Mouse (Mus musculus): ENCODE data around the gene Psmb3. TPM values are rescaled to one million over a fixed set of nuclear protein-coding genes. Genes with fewer than 3 reads are reported as not detected.
A peak's percentile ranks its signal among the peaks of the same experiment; 100 is the strongest.
"Not testable (repeated sequence)": the region's sequence is repeated elsewhere in the genome, so short reads cannot be mapped to it uniquely, and the experiment has no call there.

Gene Psmb3
- polyA plus RNA-seq, 1 experiment from 2014 or later: 546 TPM

DNA sequence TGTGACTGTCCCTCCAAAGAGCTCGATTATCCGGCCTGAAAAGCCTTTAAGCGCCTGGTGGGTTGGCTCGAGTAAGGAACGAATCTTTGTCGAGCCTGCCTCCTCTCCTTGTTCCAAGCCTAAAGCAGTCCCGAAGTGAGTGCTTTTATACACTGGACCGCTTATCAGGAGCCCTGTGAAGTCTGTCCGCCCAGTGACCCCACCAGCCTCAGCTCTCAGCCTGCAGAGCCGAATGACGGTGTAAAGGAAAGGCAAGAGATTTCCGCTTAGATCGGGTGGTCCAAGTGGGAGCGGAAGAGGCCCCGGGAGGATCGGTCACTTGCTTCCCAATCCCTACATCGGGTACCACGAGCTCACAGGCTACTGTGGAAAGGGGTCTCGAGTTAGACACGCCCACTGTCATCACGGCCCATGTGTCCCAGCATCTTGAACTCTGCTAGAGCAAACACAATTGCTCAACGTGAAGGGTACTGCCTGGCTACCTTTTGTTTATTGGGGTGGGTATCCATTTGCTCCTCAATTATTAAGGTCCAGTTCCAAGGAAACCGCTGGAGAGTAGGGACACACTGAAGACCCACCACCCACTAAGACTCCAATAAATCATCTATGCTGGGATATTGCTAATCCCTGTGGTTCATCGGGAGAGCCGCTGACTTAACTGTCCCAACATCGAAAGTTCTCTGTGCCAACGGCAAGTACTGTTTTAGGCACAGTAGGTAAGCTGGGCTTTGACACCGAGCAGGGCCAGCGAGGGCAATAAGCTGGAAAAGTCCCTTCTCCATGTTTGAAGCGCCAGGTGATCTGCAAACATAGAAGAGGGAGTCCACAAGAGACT is 2.2 kb upstream of the Psmb3 start:
- ATAC-seq (ENCODE audit: insufficient number of reproducible peaks, low FRiP score, low TSS enrichment, low read depth) (no peak), DNase-seq (ENCODE audit: low spot score) (peak; percentile 63)
- H3K36me3 ChIP-seq (ENCODE audit: control insufficient read depth, insufficient read depth, low read length): no peaks in the 10 kb centered on the region
- H3K27me3 ChIP-seq (ENCODE audit: control insufficient read depth, insufficient read depth, low read length): no peaks in the 10 kb centered on the region
- peak overlapping the region; percentile 97 for H3K27ac ChIP-seq (replicated peaks; ENCODE audit: low read depth, low read length)
- H3K9me3 ChIP-seq (ENCODE audit: control insufficient read depth, low read length): no peaks in the 10 kb centered on the region
- H3K4me3 ChIP-seq (ENCODE audit: low read depth, low read length): peak overlapping the region; percentile 76
- peak overlapping the region; percentile 88 for H3K4me2 ChIP-seq (ENCODE audit: low read depth, severe bottlenecking)
- peaks cover 25% of the 10 kb centered on the region for H3K4me1 ChIP-seq (ENCODE audit: control insufficient read depth, insufficient read depth, low read length)
- H3K9ac ChIP-seq (ENCODE audit: low read length): peak overlapping the region; percentile 84
- 15% methylated on average over 30 of the region's 30 CpGs for WGBS

DNA sequence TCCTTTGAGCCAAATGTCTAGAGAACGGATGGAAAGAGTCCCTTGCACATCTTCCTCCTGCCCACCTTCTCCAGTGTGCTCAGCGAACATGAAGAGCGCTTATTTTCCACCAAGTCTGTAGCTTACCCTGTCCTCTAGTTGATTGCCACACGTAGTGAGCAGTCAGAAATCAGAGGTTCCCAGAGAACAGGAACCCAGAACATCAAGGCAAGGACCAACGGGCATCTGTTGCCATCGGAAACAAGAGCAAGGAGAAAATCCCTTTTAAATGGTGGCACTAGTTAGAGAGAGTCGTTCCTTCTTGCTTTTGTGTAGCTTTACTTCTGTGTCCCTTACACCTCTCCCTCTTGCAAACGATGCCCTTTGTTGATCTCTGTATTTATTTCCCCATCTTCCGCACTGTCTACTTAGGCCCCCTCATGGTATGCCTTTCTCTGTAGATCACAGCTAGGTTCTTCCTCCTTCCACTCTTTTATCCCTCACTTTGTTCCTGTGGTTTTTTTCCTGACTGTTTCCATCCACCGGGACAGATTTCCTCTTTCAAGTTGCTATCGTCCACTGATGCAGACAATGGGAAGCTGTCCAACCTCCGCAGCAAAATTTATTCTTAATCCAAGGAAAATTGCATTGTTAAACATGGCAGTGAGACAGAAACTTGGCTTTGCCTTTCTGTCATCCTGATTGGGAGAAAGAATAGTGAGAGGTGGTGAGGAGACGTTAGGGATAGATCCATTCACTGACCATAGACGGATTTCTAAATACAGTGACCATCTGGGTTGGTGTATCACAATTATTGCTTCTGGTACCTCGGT is 1.4 kb upstream of the Psmb3 start:
- Histone ChIP-seq H3K36me3 (ENCODE audit: control insufficient read depth, insufficient read depth, low read length) (peaks cover 5% of the 10 kb centered on the region), H3K9ac (ENCODE audit: low read length) (no peak overlapping the region), H3K4me2 (ENCODE audit: low read depth, severe bottlenecking) (peak overlapping the region; percentile 88), H3K4me3 (ENCODE audit: low read depth, low read length) (peak overlapping the region; percentile 76; the same call in 1 of the 2 replicates), H3K27ac (replicated peaks; ENCODE audit: low read depth, low read length) (no peak overlapping the region), H3K4me1 (ENCODE audit: control insufficient read depth, insufficient read depth, low read length) (peaks cover 16% of the 10 kb centered on the region), H3K9me3 (ENCODE audit: control insufficient read depth, low read length) (no peaks in the 10 kb centered on the region), H3K27me3 (ENCODE audit: control insufficient read depth, insufficient read depth, low read length) (no peaks in the 10 kb centered on the region)
- ATAC-seq (ENCODE audit: insufficient number of reproducible peaks, low FRiP score, low TSS enrichment, low read depth) (no peak), DNase-seq (ENCODE audit: low spot score) (no peak)
- WGBS: 54% methylated on average over 15 of the region's 15 CpGs

DNA sequence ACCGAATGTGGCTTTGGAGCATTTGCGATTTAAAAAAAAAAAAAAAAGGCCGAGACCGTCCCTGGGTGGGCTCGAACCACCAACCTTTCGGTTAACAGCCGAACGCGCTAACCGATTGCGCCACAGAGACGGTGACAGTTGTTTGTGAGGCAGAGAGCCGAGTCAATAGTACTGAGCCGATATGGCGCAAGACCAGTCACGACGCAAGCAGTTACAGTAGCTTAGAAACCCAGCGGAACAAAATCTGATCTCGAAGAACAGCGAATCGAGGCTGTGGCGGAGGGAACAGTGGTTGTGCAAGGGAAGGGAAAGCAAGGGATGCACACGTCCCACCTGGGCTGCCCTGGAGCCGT is 830 bp upstream of the Psmb3 start:
- Histone ChIP-seq H3K4me2 (ENCODE audit: low read depth, severe bottlenecking) (peak overlapping the region; percentile 69), H3K9ac (ENCODE audit: low read length) (peak overlapping the region; percentile 52), H3K4me1 (ENCODE audit: control insufficient read depth, insufficient read depth, low read length) (peaks cover 15% of the 10 kb centered on the region), H3K27me3 (ENCODE audit: control insufficient read depth, insufficient read depth, low read length) (no peaks in the 10 kb centered on the region), H3K27ac (replicated peaks; ENCODE audit: low read depth, low read length) (0 out of 2 replicates have a peak overlapping the region, but pooled peaks have one; percentile 23), H3K4me3 (ENCODE audit: low read depth, low read length) (peak overlapping the region; percentile 71), H3K9me3 (ENCODE audit: control insufficient read depth, low read length) (no peaks in the 10 kb centered on the region), H3K36me3 (ENCODE audit: control insufficient read depth, insufficient read depth, low read length) (peaks cover 11% of the 10 kb centered on the region)
- under 1% methylated on average over 24 of the region's 24 CpGs for WGBS
- DNase-seq (ENCODE audit: low spot score) (peak; percentile 95), ATAC-seq (ENCODE audit: insufficient number of reproducible peaks, low FRiP score, low TSS enrichment, low read depth) (no peak)

DNA sequence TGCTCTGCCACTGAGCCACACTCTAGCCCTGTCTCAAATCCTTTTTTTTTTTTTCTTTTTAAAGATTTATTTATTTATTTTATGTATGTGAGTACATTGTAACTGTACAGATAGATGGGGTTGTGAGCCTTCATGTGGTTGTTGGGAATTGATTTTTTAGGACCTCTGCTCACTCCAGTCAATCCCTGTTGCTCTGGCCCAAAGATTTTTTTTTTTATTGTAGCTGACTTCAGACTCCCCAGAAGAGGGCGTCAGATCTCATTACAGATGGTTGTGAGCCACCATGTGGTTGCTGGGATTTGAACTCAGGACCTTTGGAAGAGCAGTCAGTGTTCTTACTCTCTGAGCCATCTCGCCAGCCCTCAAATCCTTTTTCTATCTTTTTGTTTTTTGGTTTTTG is 6.9 kb downstream of the Psmb3 start:
- H3K27ac ChIP-seq (replicated peaks; ENCODE audit: low read depth, low read length); H3K9ac ChIP-seq (ENCODE audit: low read length); H3K4me3 ChIP-seq (ENCODE audit: low read depth, low read length); H3K27me3 ChIP-seq (ENCODE audit: control insufficient read depth, insufficient read depth, low read length); DNase-seq (ENCODE audit: low spot score); H3K4me1 ChIP-seq (ENCODE audit: control insufficient read depth, insufficient read depth, low read length); H3K4me2 ChIP-seq (ENCODE audit: low read depth, severe bottlenecking); H3K9me3 ChIP-seq (ENCODE audit: control insufficient read depth, low read length); ATAC-seq (ENCODE audit: insufficient number of reproducible peaks, low FRiP score, low TSS enrichment, low read depth): not testable (repeated sequence)
- peaks cover 18% of the 10 kb centered on the region for H3K36me3 ChIP-seq (ENCODE audit: control insufficient read depth, insufficient read depth, low read length)
- WGBS: 84% methylated on average over 2 of the region's 2 CpGs

DNA sequence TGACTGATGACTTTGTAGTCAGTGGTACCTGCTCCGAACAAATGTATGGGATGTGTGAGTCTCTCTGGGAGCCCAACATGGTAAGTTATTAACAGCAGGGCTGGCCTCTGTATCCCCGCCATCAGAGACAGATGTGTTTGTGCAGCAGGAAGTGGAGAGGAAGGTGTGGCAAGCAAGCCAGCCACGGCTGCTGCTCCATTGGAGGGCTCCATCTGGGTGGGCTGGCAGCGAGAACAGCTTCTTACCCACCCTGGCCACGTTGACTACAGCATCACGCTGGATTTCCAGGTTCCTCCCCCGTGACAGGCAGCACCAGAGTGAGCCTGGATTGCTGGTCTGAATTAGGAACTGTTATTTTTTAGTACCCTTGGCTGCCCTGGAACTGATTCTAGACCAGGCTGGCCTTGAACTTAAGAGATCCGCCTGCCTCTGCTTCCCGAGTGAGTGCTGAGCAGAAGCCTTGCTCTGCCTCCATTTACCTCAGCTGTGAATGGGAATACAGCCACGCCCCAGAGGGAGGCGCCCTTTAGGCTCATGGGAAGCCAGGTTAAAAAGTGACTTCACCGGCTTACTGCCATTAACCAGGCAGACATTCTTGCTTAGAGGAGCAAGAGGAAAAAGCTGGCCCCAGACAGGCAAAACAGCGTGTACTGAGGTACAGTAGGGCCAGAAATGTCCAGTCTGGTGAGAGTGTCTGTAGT is 8.2 kb downstream of the Psmb3 start:
- Histone ChIP-seq H3K9ac (ENCODE audit: low read length) (no peak overlapping the region), H3K4me1 (ENCODE audit: control insufficient read depth, insufficient read depth, low read length) (no peaks in the 10 kb centered on the region), H3K9me3 (ENCODE audit: control insufficient read depth, low read length) (no peaks in the 10 kb centered on the region), H3K4me2 (ENCODE audit: low read depth, severe bottlenecking) (no peak overlapping the region), H3K27me3 (ENCODE audit: control insufficient read depth, insufficient read depth, low read length) (no peaks in the 10 kb centered on the region), H3K27ac (replicated peaks; ENCODE audit: low read depth, low read length) (no peak overlapping the region), H3K4me3 (ENCODE audit: low read depth, low read length) (no peak overlapping the region), H3K36me3 (ENCODE audit: control insufficient read depth, insufficient read depth, low read length) (peaks cover 19% of the 10 kb centered on the region)
- 78% methylated on average over 13 of the region's 13 CpGs for WGBS
- ATAC-seq (ENCODE audit: insufficient number of reproducible peaks, low FRiP score, low TSS enrichment, low read depth): no peak
- DNase-seq (ENCODE audit: low spot score): no peak

DNA sequence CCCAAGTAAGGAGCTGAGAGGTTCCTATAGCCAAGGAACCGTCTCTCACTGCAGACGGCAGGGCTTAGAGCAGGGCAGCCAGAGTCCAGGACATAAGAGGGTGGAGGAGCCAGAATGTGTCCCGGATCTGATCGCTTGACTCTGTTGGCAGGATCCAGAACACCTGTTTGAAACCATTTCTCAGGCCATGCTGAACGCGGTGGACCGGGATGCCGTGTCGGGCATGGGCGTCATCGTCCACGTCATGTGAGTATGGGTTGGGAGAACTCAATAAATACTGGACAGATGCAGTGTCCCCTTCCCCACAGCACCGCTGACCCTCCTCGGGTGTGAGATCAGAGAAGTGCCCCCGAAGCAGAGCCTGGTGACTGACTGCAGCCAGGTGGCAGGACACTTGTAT is 9.1 kb downstream of the Psmb3 start:
- Histone ChIP-seq H3K36me3 (ENCODE audit: control insufficient read depth, insufficient read depth, low read length) (peaks cover 10% of the 10 kb centered on the region; the same call in 1 of the 2 replicates), H3K27ac (replicated peaks; ENCODE audit: low read depth, low read length) (no peak overlapping the region), H3K4me1 (ENCODE audit: control insufficient read depth, insufficient read depth, low read length) (no peaks in the 10 kb centered on the region), H3K4me3 (ENCODE audit: low read depth, low read length) (no peak overlapping the region), H3K9ac (ENCODE audit: low read length) (no peak overlapping the region), H3K9me3 (ENCODE audit: control insufficient read depth, low read length) (no peaks in the 10 kb centered on the region), H3K27me3 (ENCODE audit: control insufficient read depth, insufficient read depth, low read length) (no peaks in the 10 kb centered on the region), H3K4me2 (ENCODE audit: low read depth, severe bottlenecking) (no peak overlapping the region)
- WGBS: 95% methylated on average over 15 of the region's 15 CpGs
- ATAC-seq (ENCODE audit: insufficient number of reproducible peaks, low FRiP score, low TSS enrichment, low read depth) (no peak), DNase-seq (ENCODE audit: low spot score) (no peak)

DNA sequence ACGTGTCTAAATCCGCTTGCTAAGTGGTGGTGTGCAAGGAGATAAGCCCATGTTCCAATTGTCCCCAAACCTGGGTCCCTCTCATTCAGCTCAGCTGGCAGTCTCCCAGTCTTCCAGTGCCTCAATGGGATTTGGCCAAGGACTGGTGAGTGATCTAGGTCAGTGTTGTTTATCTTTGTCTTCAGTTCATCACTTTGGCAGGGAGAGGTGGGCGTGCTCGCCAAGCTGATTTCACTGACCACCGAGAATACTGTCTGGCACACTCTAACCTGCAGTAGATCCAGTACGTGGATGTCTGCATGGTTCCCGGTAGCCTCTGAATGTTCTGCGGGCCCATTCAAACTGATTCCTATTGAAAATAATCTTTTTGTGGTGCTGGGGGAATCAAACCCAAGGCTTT is 10.7 kb downstream of the Psmb3 start:
- DNase-seq (ENCODE audit: low spot score): no peak
- Histone ChIP-seq H3K27me3 (ENCODE audit: control insufficient read depth, insufficient read depth, low read length) (no peaks in the 10 kb centered on the region), H3K9me3 (ENCODE audit: control insufficient read depth, low read length) (no peaks in the 10 kb centered on the region), H3K4me3 (ENCODE audit: low read depth, low read length) (no peak overlapping the region), H3K4me2 (ENCODE audit: low read depth, severe bottlenecking) (no peak overlapping the region), H3K36me3 (ENCODE audit: control insufficient read depth, insufficient read depth, low read length) (peaks cover 15% of the 10 kb centered on the region; the same call in 1 of the 2 replicates), H3K9ac (ENCODE audit: low read length) (no peak overlapping the region), H3K4me1 (ENCODE audit: control insufficient read depth, insufficient read depth, low read length) (no peaks in the 10 kb centered on the region), H3K27ac (replicated peaks; ENCODE audit: low read depth, low read length) (no peak overlapping the region)
- ATAC-seq (ENCODE audit: insufficient number of reproducible peaks, low FRiP score, low TSS enrichment, low read depth): no peak
- 93% methylated on average over 8 of the region's 8 CpGs for WGBS

DNA sequence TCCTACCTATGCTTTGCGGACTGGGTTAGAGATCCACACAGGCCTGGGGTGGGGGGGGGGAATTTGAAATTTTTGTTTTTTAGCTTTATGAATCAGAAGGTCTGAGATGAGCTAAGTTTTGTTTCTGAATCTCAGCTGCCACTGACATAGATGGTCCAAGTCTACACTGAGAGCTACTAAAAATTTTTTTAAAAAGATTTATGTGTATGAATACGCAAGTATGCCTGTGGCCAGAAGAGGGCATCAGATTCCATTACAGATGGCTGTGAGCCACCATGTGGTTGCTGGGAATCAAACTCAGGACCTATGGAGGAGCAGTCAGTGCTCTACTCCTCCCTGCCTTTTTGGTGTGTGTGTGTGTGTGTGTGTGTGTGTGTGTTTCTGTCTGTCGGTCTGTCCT is 11.2 kb downstream of the Psmb3 start:
- H3K27ac ChIP-seq (replicated peaks; ENCODE audit: low read depth, low read length): no peak overlapping the region
- H3K4me3 ChIP-seq (ENCODE audit: low read depth, low read length): no peak overlapping the region
- no peaks in the 10 kb centered on the region for H3K4me1 ChIP-seq (ENCODE audit: control insufficient read depth, insufficient read depth, low read length)
- no peak for ATAC-seq (ENCODE audit: insufficient number of reproducible peaks, low FRiP score, low TSS enrichment, low read depth)
- no peak overlapping the region for H3K4me2 ChIP-seq (ENCODE audit: low read depth, severe bottlenecking)
- no peak overlapping the region for H3K9ac ChIP-seq (ENCODE audit: low read length)
- no peaks in the 10 kb centered on the region for H3K9me3 ChIP-seq (ENCODE audit: control insufficient read depth, low read length)
- H3K27me3 ChIP-seq (ENCODE audit: control insufficient read depth, insufficient read depth, low read length): no peaks in the 10 kb centered on the region
- peaks cover 14% of the 10 kb centered on the region for H3K36me3 ChIP-seq (ENCODE audit: control insufficient read depth, insufficient read depth, low read length)
- DNase-seq (ENCODE audit: low spot score): no peak
- WGBS: 98% methylated on average over 3 of the region's 3 CpGs

All from limb, embryonic 11.5 days (tissue).